Mouse (Mus musculus) CH12.LX (cell line): ENCODE data around the gene Col4a1. TPM values are rescaled to one million over a fixed set of nuclear protein-coding genes. Genes with fewer than 3 reads are reported as not detected.

Experiments used
- DNase-seq: peaks from one replicate; pipeline ENCODE4 v3.0.0-alpha.2; 2013; ENCODE audit errors: extremely low read depth
- H3K27ac ChIP-seq: 2 replicates; pipeline ENCODE4 v1.5.1; 2012; ENCODE audit warnings: low read depth, mild to moderate bottlenecking, control low read depth, moderate library complexity; ENCODE audit not compliant: insufficient read depth
- H3K27me3 ChIP-seq: replicated peaks from 2 replicates; pipeline ENCODE3; 2012; ENCODE audit warnings: inconsistent platforms
- H3K36me3 ChIP-seq, 2 experiments: replicated peaks in 1 of 2; 2 replicates each; pipeline versions ENCODE3 to v1.6.1; 2012; ENCODE audit warnings: inconsistent platforms in 1 of 2, low read length in 1 of 2, mild to moderate bottlenecking in 1 of 2, mixed read lengths in 1 of 2, moderate library complexity in 1 of 2; ENCODE audit not compliant: control insufficient read depth in 1 of 2, insufficient read depth in 1 of 2
- H3K4me1 ChIP-seq, 2 experiments: 2 replicates each; pipeline ENCODE4 v1.6.1; 2012; ENCODE audit warnings: inconsistent platforms in 1 of 2, moderate library complexity in 1 of 2; ENCODE audit not compliant: insufficient read depth in 2 of 2, control insufficient read depth in 1 of 2
- H3K4me2 ChIP-seq: 2 replicates; pipeline ENCODE4 v1.6.1; 2012; ENCODE audit warnings: low read depth, mild to moderate bottlenecking, control low read depth; ENCODE audit not compliant: poor library complexity, insufficient read depth, severe bottlenecking
- H3K4me3 ChIP-seq, 3 experiments: fragments of 150-350 bp in 1 of 3; sonication (generic) in 1 of 3; replicated peaks in 1 of 3; 2 replicates each; pipeline versions ENCODE3 to v1.5.1; 2011 to 2012; ENCODE audit warnings: low read depth in 2 of 3, low read length in 2 of 3, mild to moderate bottlenecking in 2 of 3, moderate library complexity in 2 of 3, control low read depth in 1 of 3, improper control_type of control experiment in 1 of 3, inconsistent platforms in 1 of 3, mixed read lengths in 1 of 3; ENCODE audit not compliant: poor library complexity in 1 of 3
- H3K79me2 ChIP-seq: replicated peaks from 2 replicates; pipeline ENCODE4 v1.6.1; 2012; ENCODE audit warnings: mild to moderate bottlenecking, moderate library complexity; ENCODE audit not compliant: control insufficient read depth, poor library complexity, insufficient read depth, severe bottlenecking; ENCODE audit errors: extremely low read depth
- H3K9ac ChIP-seq: 2 replicates; pipeline ENCODE4 v1.6.1; 2012; ENCODE audit warnings: low read depth, mild to moderate bottlenecking, control low read depth, moderate library complexity; ENCODE audit not compliant: insufficient read depth
- H3K9me3 ChIP-seq: replicated peaks from 2 replicates; pipeline ENCODE3; 2012; ENCODE audit warnings: low read length, inconsistent platforms, mixed read lengths
- BHLHE40 ChIP-seq: IDR thresholded peaks from 2 replicates; pipeline ENCODE4 v1.6.1; 2011; ENCODE audit warnings: mild to moderate bottlenecking, low read depth, low read length, improper control_type of control experiment
- CHD1 ChIP-seq: IDR thresholded peaks from 2 replicates; pipeline ENCODE4 v1.6.1; 2012; ENCODE audit warnings: low read depth, low read length, improper control_type of control experiment, inconsistent platforms
- CHD2 ChIP-seq: IDR thresholded peaks from 2 replicates; pipeline ENCODE4 v1.6.1; 2011; ENCODE audit warnings: low read length, improper control_type of control experiment
- E2F4 ChIP-seq: IDR thresholded peaks from 2 replicates; pipeline ENCODE4 v1.6.1; 2011; ENCODE audit warnings: low read depth, low read length, improper control_type of control experiment; ENCODE audit not compliant: insufficient replicate concordance
- ELF1 ChIP-seq: IDR thresholded peaks from 2 replicates; pipeline ENCODE4 v1.6.1; 2014; ENCODE audit warnings: low read depth, mild to moderate bottlenecking, inconsistent platforms, low read length, improper control_type of control experiment
- EP300 ChIP-seq: IDR thresholded peaks from 2 replicates; pipeline ENCODE4 v1.6.1; 2011; ENCODE audit warnings: low read length, improper control_type of control experiment
- ETS1 ChIP-seq: conservative IDR thresholded peaks from 2 replicates; pipeline ENCODE4 v1.6.1; 2012; ENCODE audit warnings: low read depth, mild to moderate bottlenecking, inconsistent platforms, low read length, improper control_type of control experiment, moderate library complexity
- IRF4 ChIP-seq: IDR thresholded peaks from 2 replicates; pipeline ENCODE4 v1.6.1; 2014; ENCODE audit warnings: low read depth, mild to moderate bottlenecking, inconsistent platforms, low read length, improper control_type of control experiment
- JUN ChIP-seq: IDR thresholded peaks from 2 replicates; pipeline ENCODE4 v1.6.1; 2011; ENCODE audit warnings: low read depth, mild to moderate bottlenecking, low read length, improper control_type of control experiment, moderate library complexity; ENCODE audit not compliant: insufficient read depth
- KAT2A ChIP-seq: IDR thresholded peaks from 2 replicates; pipeline ENCODE4 v1.6.1; 2012; ENCODE audit warnings: low read length, improper control_type of control experiment, inconsistent platforms; ENCODE audit not compliant: insufficient replicate concordance
- MAFK ChIP-seq: IDR thresholded peaks from 2 replicates; pipeline ENCODE4 v1.6.1; 2011; ENCODE audit warnings: low read length, improper control_type of control experiment; ENCODE audit not compliant: insufficient replicate concordance
- MAX ChIP-seq: IDR thresholded peaks from 2 replicates; pipeline ENCODE4 v1.6.1; 2011; ENCODE audit warnings: low read length, improper control_type of control experiment
- MEF2A ChIP-seq: IDR thresholded peaks from 2 replicates; pipeline ENCODE4 v1.6.1; 2014; ENCODE audit warnings: low read depth, mild to moderate bottlenecking, inconsistent platforms, low read length, improper control_type of control experiment, borderline replicate concordance
- MXI1 ChIP-seq: IDR thresholded peaks from 2 replicates; pipeline ENCODE4 v1.6.1; 2011; ENCODE audit warnings: mild to moderate bottlenecking, low read depth, low read length, improper control_type of control experiment
- MYC ChIP-seq: IDR thresholded peaks from 2 replicates; pipeline ENCODE4 v1.6.1; 2011; ENCODE audit warnings: low read depth, mild to moderate bottlenecking, improper control_type of control experiment, low read length
- PAX5 ChIP-seq: IDR thresholded peaks from 2 replicates; pipeline ENCODE4 v1.6.1; 2012; ENCODE audit warnings: low read length, inconsistent platforms, mixed read lengths
- POLR2A ChIP-seq: IDR thresholded peaks from 2 replicates; pipeline ENCODE4 v1.6.1; 2011; ENCODE audit warnings: low read depth, mild to moderate bottlenecking, improper control_type of control experiment, low read length
- RAD21 ChIP-seq: IDR thresholded peaks from 2 replicates; pipeline ENCODE4 v1.6.1; 2011; ENCODE audit warnings: low read depth, mild to moderate bottlenecking, low read length, improper control_type of control experiment, moderate library complexity
- RCOR1 ChIP-seq: conservative IDR thresholded peaks from 2 replicates; pipeline ENCODE4 v1.6.1; 2012; ENCODE audit warnings: low read depth, mild to moderate bottlenecking, inconsistent platforms, low read length, improper control_type of control experiment
- SIN3A ChIP-seq: IDR thresholded peaks from 2 replicates; pipeline ENCODE4 v1.6.1; 2012; ENCODE audit warnings: low read length, improper control_type of control experiment, inconsistent platforms
- TBP ChIP-seq: conservative IDR thresholded peaks from 2 replicates; pipeline ENCODE4 v1.6.1; 2011; ENCODE audit warnings: low read depth, low read length, improper control_type of control experiment
- TCF12 ChIP-seq: IDR thresholded peaks from 2 replicates; pipeline ENCODE4 v1.6.1; 2014; ENCODE audit warnings: low read depth, mild to moderate bottlenecking, inconsistent platforms, low read length, improper control_type of control experiment
- UBTF ChIP-seq: IDR thresholded peaks from 2 replicates; pipeline ENCODE4 v1.6.1; 2012; ENCODE audit warnings: low read depth, mild to moderate bottlenecking, inconsistent platforms, low read length, improper control_type of control experiment, moderate library complexity
- ZC3H11A ChIP-seq: IDR thresholded peaks from 2 replicates; pipeline ENCODE4 v1.6.1; 2012; ENCODE audit warnings: low read depth, mild to moderate bottlenecking, inconsistent platforms, low read length, improper control_type of control experiment
- ZKSCAN1 ChIP-seq: IDR thresholded peaks from 2 replicates; pipeline ENCODE4 v1.6.1; 2012; ENCODE audit warnings: low read depth, inconsistent platforms, low read length, improper control_type of control experiment, borderline replicate concordance
- ZMIZ1 ChIP-seq: IDR thresholded peaks from 2 replicates; pipeline ENCODE4 v1.6.1; 2012; ENCODE audit warnings: low read depth, mild to moderate bottlenecking, inconsistent platforms, low read length, improper control_type of control experiment
- ZNF384 ChIP-seq: IDR thresholded peaks from 2 replicates; pipeline ENCODE4 v1.6.1; 2012; ENCODE audit warnings: low read depth, low read length, improper control_type of control experiment, inconsistent platforms
- dilution Hi-C: fragments of 300-500 bp; cut with MboI; formaldehyde crosslinking; loops from 2 replicates; pipeline ENCODE4 v1.14.3; 2020; ENCODE audit warnings: low sequenced_read_pairs; ENCODE audit not compliant: extremely low pct_unique_long_range_greater_than_20kb, extremely low pct_ligation_motif_present
- in situ Hi-C: fragments of 300-500 bp; cut with MboI; formaldehyde crosslinking; loops from 3 replicates; pipeline ENCODE4 v1.14.3; 2019; ENCODE audit warnings: low sequenced_read_pairs, low pct_ligation_motif_present, low pct_unique_long_range_greater_than_20kb, mixed read lengths
- polyA plus RNA-seq: library from polyadenylated mRNA; unstranded; fragments of >175 nt; gene quantifications from 2 replicates; pipeline ENCODE4 v1.2.1, GENCODE M21; 2012; ENCODE audit warnings: low read depth; ENCODE audit not compliant: insufficient read length
- total RNA-seq, 2 experiments: library from RNA; depleted of rRNA; stranded (reverse); fragments of 300-350 nt in 1 of 2; fragments of >200 nt in 1 of 2; gene quantifications; 2 replicates each; pipeline ENCODE4 v1.2.3; 2012 to 2014

The Col4a1 gene
- total and polyA plus RNA-seq, 3 experiments: 0.04 to 0.27 (median 0.13) TPM

- Histone ChIP-seq H3K27me3 (peaks cover 10% of the 10 kb centered on the region), H3K4me3 (no peak overlapping the region), H3K9ac (no peak overlapping the region), H3K27ac (no peak overlapping the region), H3K9me3 (peaks cover 5% of the 10 kb centered on the region), H3K36me3 (no peaks in the 10 kb centered on the region), H3K4me2 (peak overlapping the region; percentile 72), H3K4me1 (peaks cover 22 to 36% of the 10 kb centered on the region in 2 experiments), H3K79me2 (no peaks in the 10 kb centered on the region)
- peak; percentile 78 for DNase-seq
- dilution Hi-C loops: no loop called here
- TF ChIP-seq SIN3A (0 out of 2 replicates have a peak, but pooled peaks have one; percentile 17), RCOR1 (peak; percentile 17; the same call in 1 of the 2 replicates), CHD2 (peak; percentile 38; the same call in 1 of the 2 replicates), MXI1 (peak; percentile 36), BHLHE40 (peak; percentile 88), E2F4 (no peak), MAX (peak; percentile 11; the same call in 1 of the 2 replicates), TBP (no peak), MAFK (peak; percentile 78), JUN (no peak; the same call in 1 of the 2 replicates), MEF2A (peak; percentile 69; the same call in 1 of the 2 replicates), CHD1 (no peak), ETS1 (peak; percentile 73), IRF4 (peak; percentile 71), MYC (peak; percentile 70), ZC3H11A (no peak), TCF12 (peak; percentile 68; the same call in 1 of the 2 replicates), EP300 (peak; percentile 83), POLR2A (no peak), ELF1 (no peak)
- in situ Hi-C loops: no loop called here
Observed at GRCm38 (mm10) chr8:11337642-11338041, 25.0 kb upstream of the Col4a1 start.

- peaks cover 12% of the 10 kb centered on the region for H3K27me3 ChIP-seq
- H3K4me2 ChIP-seq: no peak overlapping the region
- H3K36me3 ChIP-seq: no peaks in the 10 kb centered on the region
- H3K4me1 ChIP-seq: peaks cover 22 to 36% of the 10 kb centered on the region in 2 experiments
- H3K9ac ChIP-seq: no peak overlapping the region
- no peak overlapping the region for H3K4me3 ChIP-seq
- H3K27ac ChIP-seq: no peak overlapping the region
- H3K9me3 ChIP-seq: peaks cover 3% of the 10 kb centered on the region
- no peak for DNase-seq
- TF ChIP-seq MAX (no peak), KAT2A (no peak), SIN3A (no peak), ETS1 (no peak), TBP (no peak), ZMIZ1 (no peak), ZKSCAN1 (no peak), POLR2A (no peak), RAD21 (no peak), PAX5 (no peak), ZNF384 (no peak), MXI1 (no peak), MYC (no peak), JUN (no peak), UBTF (no peak)
- in situ Hi-C loops (no loop called here), dilution Hi-C loops (no loop called here)
- no peaks in the 10 kb centered on the region for H3K79me2 ChIP-seq
Observed at GRCm38 (mm10) chr8:11336346-11336745, 23.7 kb upstream of the Col4a1 start.
